Mouse (Mus musculus) myocyte (in vitro differentiated cells): Measurements from ENCODE around the gene Slc25a41.

Experiments used
- CEBPB ChIP-seq: IDR thresholded peaks from 2 replicates; pipeline ENCODE4 v1.6.1; 2011; ENCODE audit warnings: mild to moderate bottlenecking, moderate library complexity; ENCODE audit not compliant: poor library complexity, insufficient read depth, severe bottlenecking
- MAX ChIP-seq: IDR thresholded peaks from one replicate; pipeline ENCODE4 v1.6.1; 2011; ENCODE audit warnings: low read depth, mild to moderate bottlenecking, control low read depth
- MYOD1 ChIP-seq, 3 experiments: IDR thresholded peaks; one replicate each; pipeline ENCODE4 v1.6.1; 2011; ENCODE audit warnings: control low read depth in 2 of 3, low read depth in 2 of 3, mild to moderate bottlenecking in 2 of 3, moderate library complexity in 1 of 3; ENCODE audit not compliant: insufficient read length in 2 of 3, control insufficient read depth in 1 of 3
- POLR2A ChIP-seq: IDR thresholded peaks from one replicate; pipeline ENCODE4 v1.6.1; 2011; ENCODE audit warnings: low read depth, mild to moderate bottlenecking, control low read depth, moderate library complexity; ENCODE audit not compliant: insufficient read length
- POLR2AphosphoS2 ChIP-seq: IDR thresholded peaks from one replicate; pipeline ENCODE4 v1.6.1; 2011; ENCODE audit warnings: low read depth, control low read depth; ENCODE audit not compliant: insufficient read length
- TCF12 ChIP-seq: IDR thresholded peaks from one replicate; pipeline ENCODE4 v1.6.1; 2011; ENCODE audit warnings: mild to moderate bottlenecking, control low read depth; ENCODE audit not compliant: poor library complexity, insufficient read depth, severe bottlenecking
- USF1 ChIP-seq: IDR thresholded peaks from one replicate; pipeline ENCODE4 v1.6.1; 2011; ENCODE audit warnings: low read depth, mild to moderate bottlenecking, control low read depth, moderate library complexity

GRCm38 (mm10) chr17:56995046-56995445 lies 46.4 kb downstream of the Slc25a41 start:
- TF ChIP-seq TCF12 (no peak), POLR2A (no peak), MAX (no peak), MYOD1 (IDR thresholded peaks at IDR 0.05; ENCODE audit: control insufficient read depth in 1 of 3, insufficient read length in 2 of 3, low read depth in 2 of 3) (no peak), USF1 (no peak), POLR2AphosphoS2 (no peak), CEBPB (no peak)
